Mouse (Mus musculus) thymus, adult 18-20 months (tissue): ENCODE measurements around the gene Cerkl.

ENCODE experiments used
- DNase-seq, 2 experiments: peaks; one replicate each; pipeline ENCODE4 v3.0.0; 2022; ENCODE audit warnings: mixed read lengths in 2 of 2

The Cerkl gene

DNA sequence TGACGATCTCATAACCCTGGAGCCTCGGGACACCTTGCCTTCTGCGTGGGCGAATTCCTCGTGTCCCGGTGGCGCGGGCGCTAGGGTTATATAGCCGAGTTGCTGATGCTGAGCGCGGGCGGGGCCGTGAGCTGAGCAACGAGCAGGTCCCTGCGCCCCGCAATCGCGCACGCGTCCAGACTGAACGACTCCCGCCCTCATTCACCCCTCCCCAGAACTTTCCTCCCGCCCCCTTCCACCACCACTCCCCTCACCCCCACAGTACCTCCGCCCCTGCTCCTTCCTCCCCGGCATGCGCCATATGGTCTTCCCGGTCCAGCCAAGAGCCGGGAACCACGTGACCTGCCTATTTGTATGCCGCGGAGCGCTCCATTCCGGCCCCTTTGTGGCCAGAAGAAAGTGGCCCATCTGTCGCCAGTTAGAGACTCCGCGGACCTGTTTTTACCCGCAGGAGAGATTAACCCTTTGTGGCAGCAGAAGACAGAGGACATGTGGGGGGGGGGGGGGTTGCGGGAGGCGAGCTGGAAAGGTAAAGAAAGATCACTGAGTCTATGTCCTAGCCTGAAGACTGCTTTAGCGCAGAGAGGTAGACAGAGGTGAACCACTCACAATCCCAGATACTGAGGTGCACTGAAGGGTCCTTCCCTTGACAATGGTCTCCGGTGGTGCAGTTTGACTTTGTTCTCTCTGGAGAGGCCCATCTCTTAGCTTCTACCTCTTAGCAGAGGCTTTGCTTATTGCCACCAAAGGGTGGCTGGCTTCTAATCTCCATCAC, at the start of gene Cerkl, which contains the start of gene Neurod1:
Gene Cerkl (minus strand): TSS at position 211 of the 775 bp plus-strand sequence.
Gene Neurod1 (minus strand): TSS at position 177 of the 775 bp plus-strand sequence.
- DNase-seq = no peak

DNA sequence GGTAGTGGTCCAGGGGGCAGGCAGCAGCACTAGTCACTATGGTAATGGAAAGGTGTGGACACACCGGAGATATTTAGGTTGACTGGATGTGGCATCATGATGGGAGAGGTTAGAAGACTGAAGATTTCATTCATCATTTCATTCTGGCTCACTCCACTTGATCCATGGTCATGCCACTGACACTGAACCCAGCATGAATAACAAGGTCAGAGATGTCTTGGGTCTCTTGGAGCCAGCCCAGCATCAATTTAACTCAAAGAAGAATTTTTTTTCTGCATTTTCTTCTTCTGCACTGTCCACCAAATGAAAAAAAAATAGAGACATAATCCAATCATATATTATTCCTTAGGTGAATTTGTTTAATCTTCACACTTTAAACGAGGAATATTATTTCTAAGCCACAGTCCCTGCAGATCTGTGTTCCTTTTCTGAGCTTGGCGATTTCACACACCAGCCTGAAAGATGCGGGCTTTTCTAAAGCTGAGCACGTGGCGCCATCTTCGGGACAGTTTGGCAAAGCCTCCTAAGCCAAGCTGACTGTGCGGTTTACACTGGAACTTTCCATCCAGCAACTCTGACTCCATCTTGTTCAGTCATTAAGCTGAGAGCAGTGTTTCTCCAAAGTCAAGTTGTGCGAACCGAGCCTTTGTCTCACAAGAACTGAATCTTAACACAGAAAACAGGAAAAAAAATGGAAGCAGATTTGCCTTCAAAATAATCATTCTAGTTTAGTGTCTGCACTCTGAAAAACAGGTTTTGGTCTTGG, 42.6 kb upstream of the Cerkl start:
- no peak for DNase-seq

DNA sequence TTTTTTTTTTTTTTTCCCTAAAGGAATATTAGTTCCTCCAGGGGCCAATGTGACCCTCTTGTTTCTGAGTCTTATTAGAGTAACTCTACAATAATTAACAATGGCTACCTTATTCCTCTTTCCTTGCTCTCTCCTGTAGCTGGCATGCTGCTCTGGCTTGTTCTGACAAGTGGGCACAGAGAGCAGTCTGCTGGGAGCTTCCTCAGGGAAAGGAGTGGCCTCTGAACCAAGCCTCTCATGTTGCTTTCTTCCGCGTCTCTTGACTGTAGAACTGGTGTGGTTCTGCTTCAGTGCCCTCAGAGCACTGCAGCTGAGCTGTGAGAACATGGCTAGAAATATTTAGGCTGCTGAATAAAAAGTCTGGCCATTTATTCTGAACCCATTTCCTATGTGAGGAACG, 28.5 kb upstream of the Cerkl start:
- DNase-seq = no peak

DNA sequence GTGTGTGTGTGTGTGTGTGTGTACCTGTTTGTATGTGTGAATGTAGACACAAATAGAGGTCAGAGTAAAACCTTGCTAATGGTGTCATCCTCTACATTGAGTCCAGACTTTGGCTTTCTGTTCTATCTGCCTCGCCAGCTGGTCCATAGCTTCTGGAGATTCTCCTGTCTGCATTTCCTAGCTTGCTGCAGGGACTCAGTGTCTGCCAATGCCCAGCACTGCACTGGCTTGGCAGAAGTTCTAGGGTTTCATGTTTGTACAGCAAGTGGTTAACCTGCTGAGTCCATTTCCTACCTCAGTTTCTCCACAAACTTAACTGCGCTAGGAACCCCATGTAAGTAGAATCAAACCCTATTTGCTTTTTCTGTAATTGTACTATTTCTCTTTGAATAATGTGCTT, 25.9 kb upstream of the Cerkl start:
- DNase-seq = no peak

DNA sequence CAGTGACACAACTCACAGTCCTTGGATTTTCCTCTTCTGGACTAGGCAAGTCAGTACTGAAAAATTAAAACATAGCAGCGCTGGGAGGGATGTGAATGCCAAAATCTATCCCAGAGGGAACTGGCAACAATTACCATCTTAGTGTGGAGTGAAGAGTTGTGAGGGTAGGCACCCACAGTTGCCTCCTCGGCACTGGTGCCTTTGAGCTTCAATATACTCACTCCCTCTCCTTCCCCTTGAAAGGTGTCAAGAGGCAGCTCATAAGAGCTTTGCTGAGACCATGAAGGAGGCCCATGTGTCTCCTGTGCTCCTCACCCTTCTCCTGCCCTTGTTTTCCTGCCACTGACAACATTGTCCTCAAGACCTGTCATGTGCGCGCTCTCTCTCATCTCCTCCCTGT, 5.8 kb upstream of the Cerkl start:
- DNase-seq = no peak

DNA sequence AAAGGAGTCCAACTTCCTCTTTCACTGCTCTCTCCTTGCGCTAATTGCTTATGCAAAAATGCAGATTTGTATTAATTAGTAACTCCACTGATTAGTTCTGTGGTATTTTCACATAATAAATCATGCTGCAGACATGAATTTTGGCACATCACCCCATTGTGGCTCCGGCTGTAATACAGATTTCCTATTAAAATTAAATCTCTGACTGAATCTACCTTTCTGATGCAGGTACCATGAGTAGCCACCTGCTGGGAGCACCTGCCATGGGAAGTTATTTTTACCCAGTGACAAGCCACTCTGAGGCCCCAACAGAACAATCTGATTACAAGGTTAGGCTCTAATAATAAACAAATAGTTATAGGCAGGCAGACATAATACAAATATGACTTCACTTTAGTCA, 5.3 kb upstream of the Cerkl start:
- DNase-seq = no peak

DNA sequence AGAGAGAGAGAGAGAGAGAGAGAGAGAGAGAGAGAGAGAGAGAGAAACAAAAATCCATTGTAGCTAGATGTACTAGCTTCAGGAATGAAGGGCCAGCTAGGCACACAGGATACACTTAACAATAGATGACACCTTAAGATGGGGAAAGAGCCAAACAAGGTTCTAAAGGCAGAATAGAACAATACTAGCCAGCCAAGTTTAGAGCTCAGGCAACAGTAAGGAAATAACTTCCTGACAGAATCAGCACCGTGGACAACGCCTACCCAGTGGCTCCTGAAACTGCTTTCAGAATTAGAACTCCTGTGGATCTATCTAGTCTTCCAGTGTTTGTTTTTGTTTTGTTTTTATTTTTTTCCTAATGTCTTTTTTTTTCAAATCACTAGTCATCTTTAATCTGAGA, 4.0 kb upstream of the Cerkl start:
- no peak for DNase-seq

DNA sequence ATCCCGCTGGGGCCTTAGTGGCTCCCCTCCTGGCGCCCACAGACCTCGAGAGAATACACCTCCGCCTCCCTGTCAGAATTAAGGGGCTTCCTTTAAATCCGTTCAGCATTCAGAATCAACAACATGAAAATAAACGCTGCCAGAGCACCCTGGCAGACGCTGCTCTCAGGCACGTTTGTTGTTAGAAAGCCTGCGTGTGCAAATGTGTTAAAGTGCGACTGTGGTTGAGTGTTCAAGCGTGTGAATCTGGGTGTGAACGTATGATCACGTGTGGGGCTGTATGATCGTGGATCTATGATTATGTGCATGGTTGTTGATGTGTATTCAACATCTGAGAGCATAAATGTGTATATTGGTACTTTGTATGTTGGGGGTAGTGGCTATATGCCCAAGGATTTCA, 3.5 kb upstream of the Cerkl start:
- no peak for DNase-seq

DNA sequence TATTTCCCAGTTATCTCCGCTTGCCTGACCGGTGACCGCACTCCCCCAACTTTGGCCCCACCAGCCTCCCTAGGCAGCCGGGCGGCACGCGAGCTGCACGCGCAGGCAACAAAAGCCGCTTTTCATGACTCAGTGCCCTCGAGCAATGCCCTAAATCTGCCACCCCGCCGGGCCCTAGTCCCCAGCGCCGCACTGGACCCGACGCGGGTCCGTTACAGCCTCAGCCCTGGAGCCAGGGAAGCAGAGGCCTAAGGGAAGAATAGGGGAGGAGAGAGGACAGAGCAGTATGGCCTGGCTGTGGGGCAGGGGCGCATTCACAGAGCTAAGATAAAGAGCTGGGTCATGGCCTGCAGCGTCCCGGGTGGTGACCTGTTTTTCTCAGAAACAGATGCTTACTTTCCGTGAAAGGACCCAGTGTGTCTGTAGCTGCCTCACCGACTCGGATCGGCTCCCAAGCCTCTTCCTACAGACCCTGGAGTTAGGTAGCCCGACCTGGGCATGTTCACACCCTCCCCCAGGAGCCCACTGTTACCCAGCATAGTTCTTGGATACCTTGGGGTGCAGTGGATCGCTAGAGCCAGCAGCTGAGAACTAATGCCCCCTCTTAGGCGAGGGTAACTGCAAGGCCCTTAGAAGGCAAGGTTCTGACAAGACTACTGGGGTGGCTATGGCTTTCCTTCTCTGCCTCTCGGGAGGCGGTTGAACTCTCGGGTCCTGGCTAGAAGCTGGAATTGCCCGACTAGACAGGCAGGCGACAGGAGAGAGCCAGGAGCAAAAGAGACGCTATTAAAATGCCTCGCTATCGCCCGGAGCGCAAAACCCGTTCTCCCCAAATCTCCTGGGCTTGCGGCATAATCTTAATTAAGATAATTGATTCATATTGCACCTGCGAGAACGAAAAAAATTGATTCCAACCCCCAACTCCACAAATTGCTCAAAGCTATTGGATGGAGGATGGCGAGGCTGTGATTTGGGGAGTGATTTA, 2.8 kb upstream of the Cerkl start:
- DNase-seq = no peak

DNA sequence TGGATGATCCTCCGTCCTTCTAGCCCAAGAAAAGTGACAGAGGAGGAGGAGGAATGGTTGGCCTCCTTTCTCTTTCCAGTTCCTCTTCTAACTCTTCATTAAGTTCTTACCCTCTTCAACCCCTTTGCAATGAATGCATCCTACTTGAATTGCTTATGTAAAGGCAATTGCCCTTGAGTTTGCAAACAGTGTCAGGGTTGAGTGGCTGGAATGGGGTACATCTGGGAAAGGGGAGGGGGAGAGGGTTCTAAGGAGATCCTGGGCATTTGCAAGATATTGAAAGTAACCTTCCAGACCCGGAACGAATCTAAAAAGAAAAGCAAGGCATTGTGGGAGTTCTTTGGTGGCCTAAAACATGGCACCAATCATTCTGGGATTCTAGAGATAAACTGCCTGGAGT, 1.3 kb upstream of the Cerkl start:
- DNase-seq = no peak

DNA sequence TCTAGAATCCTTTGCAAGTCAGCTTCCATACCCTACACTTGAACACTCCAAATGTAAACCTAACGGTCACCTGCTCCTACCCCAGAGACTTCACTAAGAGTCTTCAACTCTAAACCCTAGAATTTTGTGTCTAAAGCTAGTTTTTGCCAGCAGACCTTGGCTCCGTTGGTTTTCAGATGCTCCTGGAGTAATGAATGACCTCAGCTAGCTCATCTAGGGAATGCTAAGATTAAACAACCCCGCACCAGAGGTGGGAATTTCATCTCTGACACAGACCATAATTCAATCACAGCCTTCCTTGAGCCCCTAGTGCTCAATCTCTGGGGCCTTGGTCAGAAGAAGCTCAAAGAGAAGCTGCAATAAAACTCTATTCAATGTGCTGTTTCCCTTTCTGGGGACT, 849 bp upstream of the Cerkl start:
- DNase-seq = no peak

DNA sequence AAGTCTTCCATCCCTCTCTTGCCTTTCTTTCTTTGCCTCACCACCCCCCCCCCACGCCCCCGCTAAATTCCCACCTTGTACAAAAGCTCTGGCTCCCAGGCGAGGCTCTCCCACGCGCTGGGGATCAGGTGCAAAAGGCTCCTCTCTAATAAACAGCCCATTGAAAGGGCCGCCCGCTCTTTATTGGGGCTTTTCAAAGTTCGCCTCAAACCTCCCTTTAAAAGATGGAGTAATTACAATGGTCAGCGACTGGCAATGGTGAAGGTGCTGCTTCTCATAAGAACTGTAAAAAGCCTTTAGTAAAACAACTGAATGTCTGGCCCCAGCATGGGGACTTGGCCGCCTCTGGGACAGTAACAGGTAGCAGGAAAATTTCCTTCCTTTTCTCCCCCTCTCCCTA, 939 bp downstream of the Cerkl start:
- no peak for DNase-seq

DNA sequence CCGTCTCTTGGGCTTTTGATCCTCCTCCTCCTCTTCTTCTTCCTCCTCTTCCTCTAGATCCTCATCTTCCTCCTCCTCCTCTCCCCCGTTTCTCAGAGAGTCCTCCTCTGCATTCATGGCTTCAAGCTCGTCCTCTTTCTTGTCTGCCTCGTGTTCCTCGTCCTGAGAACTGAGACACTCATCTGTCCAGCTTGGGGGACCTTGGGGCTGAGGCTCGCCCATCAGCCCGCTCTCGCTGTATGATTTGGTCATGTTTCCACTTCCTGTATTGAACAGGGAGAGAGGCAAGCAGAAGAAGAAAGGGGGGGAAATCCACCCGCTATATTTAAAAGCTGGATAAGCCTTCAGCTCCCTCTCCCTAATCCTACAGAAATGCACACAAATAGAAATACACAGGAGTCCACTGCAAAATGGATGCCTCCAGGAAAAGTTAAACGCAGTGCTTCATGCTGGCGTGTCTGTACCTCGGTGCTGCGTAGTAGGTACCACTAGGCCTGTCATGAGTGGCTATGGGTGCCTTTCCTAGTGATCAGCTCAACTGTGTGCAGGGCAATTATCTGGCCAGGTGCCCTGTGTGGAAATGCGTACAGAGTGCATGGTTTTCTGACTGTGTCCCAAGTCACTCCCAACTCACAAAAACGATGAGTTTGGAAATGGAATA, 1.7 kb downstream of the Cerkl start:
- no peak for DNase-seq

DNA sequence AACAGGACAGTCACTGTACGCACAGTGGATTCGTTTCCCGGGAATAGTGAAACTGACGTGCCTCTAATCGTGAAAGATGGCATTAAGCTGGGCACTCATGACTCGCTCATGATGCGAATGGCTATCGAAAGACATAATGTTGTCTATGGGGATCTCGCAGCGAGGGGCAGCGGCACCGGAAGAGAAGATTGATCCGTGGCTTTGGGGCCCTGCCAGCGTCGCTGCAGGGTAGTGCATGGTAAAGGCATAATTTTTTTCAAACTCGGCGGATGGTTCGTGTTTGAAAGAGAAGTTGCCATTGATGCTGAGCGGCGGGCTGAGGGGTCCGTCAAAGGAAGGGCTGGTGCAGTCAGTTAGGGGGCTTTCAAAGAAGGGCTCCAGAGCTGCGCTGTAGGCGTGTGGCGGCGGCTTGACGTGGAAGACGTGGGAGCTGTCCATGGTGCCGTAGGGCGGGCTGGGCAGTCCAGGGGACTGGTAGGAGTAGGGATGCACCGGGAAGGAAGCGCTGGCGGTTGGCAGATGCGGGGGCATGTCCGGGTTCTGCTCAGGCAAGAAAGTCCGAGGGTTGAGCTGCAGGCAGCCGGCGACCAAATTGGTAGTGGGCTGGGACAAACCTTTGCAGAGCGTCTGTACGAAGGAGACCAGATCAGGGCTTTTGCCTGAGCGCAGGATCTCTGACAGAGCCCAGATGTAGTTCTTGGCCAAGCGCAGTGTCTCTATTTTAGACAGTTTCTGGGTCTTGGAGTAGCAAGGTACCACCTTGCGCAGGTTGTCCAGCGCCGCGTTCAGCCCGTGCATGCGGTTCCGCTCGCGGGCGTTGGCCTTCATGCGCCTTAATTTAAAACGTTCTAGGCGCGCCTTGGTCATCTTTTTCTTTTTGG, 2.4 kb downstream of the Cerkl start:
- peak in 1 of 2 experiments; percentile 3 for DNase-seq

DNA sequence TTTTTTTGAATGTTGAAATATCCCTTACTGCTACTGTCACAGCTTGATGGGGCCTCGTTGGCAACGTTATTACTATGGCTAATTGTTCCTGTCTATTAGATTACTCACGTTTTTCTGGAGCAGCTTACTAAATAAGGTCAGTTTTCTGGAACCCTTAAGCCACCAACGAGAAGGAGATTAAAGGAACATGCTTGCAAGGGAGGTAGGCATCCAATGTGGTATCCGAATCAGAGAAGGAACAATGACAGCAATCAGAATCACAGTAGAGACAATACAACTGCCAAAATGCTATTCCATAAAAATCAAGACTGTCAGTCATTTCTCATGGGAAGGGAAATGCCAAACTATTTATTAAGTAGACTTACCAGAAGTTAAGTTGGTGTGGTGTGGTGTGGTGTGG, 5.1 kb downstream of the Cerkl start:
- DNase-seq = no peak

DNA sequence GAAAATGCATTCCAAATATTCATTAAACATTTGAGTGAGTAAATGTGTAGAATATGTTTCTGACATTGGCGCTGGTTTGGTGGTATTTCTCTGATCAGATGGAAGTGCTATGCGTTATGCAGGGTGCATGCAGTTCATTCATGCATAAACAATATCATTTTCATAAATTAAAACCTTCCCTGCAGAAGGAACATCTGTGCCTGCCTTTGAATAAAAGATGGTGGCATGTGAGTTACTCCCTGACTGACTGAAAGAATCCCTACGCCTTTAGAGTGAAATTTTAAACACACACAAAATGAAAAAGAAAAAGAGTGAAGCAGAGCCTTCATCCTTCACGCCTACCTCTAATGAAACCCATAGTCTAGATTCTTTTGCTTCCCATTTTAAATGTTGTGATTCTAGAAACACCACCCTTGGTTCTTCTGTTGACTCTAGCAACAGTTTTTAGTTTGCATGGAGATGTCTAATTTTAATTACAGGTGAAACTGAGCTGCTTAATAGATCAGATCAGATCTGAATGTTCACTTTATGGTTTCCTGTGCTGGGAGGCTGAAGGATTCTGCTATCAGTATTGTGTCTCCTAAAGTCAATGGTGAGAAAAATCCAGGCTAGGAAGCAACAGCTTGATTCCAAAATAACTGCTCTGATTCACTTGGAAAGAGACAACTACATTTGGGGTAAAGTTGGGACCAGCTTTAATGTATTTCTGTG, 5.7 kb downstream of the Cerkl start:
- no peak for DNase-seq

DNA sequence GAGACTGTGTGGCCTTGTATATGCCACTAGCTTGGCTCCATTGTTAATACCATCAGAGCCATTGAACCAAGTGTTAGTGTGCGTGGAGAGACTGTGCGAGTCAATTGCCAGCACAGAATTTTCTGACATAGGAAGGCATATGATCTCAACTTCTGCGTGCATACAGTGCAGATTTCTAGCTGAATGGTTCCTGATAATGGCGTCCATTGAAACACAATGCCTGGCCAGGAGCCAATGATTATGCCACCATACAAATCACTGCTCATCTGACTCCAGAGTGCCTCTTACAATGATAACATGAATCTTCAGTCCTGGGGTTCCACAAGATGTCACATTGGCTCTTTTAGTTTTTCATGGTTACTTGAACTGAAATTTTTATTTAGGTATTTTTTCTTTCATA, 7.2 kb downstream of the Cerkl start:
- no peak for DNase-seq

DNA sequence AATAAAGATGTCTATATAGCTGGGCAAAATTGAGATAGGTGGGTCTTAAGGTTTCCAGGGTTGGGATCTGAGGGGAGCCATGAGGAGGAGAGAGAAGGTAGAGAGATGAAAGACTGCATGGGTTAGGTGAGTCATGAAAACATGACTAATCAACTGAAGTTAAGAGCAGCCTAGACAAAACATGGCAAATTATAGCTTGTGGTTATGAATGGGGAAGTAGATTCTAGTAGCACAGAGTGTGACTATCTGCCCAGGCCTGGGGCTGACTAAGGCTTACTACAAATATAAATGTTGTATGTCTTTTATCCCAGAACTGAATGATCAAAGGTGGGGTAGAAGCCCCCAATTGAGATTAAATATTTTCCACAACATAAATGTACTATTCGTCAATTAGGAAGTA, 9.4 kb downstream of the Cerkl start:
- no peak for DNase-seq

DNA sequence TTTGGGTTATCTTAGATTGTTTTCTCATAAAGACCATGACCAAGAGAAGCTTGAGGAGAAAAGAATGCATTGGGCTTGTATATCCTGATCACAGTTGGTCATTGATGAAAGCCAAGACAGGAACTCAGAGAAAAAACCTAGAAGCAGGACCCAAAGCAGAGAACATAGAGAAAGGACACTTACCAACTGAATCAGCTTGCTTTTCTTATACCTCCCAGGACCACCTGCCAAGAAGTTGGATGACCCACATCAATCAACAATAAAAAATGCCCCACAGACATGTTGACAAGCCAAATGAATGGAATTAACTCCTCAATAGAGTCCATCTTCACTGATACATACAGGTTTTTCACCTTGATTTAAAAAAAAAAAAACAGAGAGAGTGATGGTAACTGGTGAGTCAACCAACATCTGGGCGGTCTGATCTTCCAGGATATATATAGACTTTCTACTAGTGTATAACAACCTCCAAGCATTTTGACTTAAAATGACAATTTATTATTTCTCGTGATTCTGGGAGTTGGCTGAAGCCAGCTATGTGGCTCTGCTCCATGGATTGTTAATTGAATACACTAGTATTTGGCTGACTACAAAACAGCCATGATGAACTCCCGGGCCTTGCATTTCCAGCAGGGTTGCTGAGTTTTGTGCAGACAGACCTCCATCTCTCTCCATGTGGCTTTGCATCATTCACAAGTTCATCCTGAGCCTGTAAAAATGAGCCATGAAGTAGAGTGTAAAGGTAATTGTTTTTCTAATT, 12.5 kb downstream of the Cerkl start:
- no peak for DNase-seq

DNA sequence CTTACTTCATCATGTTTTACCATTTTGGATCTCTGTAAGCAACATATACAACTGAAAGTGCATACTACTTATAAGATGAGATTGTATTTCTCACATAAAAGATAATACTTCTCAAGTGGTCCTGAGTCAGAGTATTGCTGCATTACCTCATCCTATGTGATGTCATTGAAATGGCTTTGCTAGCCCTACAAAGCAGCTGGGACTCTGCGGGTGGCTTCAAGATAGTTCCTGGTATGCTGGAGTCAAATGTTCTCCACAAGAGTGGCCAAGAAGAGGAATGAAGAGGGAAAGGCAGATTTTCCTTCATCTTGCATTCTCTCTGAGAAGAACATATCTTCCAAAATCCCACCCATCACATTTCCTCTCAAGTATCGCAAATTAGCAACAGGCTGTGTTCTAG, 13.2 kb downstream of the Cerkl start:
- no peak for DNase-seq
